Mouse (Mus musculus) liver, embryonic 14.5 days (tissue): ENCODE data around the gene Lce3a.

ENCODE experiments used
- CTCF ChIP-seq: IDR thresholded peaks from 2 replicates; pipeline ENCODE4 v1.5.1; 2016; ENCODE audit warnings: antibody characterized with exemption, low read depth, control low read depth
- EP300 ChIP-seq: IDR thresholded peaks from 2 replicates; pipeline ENCODE4 v1.6.1; 2016; ENCODE audit warnings: antibody characterized with exemption, low read depth

GRCm38 (mm10) chr3:92905182-92905581, 20.8 kb downstream of the Lce3a start:
- no peak for TF ChIP-seq CTCF
- no peak for TF ChIP-seq EP300
